Mouse (Mus musculus): ENCODE measurements around the gene Coro2b.

Coro2b gene

GRCm38 (mm10) chr9:62393531-62393930, 143.3 kb downstream of the Coro2b start:
- no peak for ATAC-seq (ENCODE audit: low TSS enrichment)

GRCm38 (mm10) chr9:62389735-62390134, 147.1 kb downstream of the Coro2b start:
- ATAC-seq (ENCODE audit: low TSS enrichment) = no peak

GRCm38 (mm10) chr9:62385727-62386518, 150.9 kb downstream of the Coro2b start:
- no peak for ATAC-seq (ENCODE audit: low TSS enrichment)

- no peak for ATAC-seq (ENCODE audit: low TSS enrichment)
These were observed 151.8 kb downstream of the Coro2b start for GRCm38 (mm10) chr9:62385062-62385461.

GRCm38 (mm10) chr9:62382519-62383084, 154.2 kb downstream of the Coro2b start:
- ATAC-seq (ENCODE audit: low TSS enrichment) = no peak

GRCm38 (mm10) chr9:62381402-62381913, 155.4 kb downstream of the Coro2b start:
- no peak for ATAC-seq (ENCODE audit: low TSS enrichment)

- no peak for ATAC-seq (ENCODE audit: low TSS enrichment)
These were observed 156.5 kb downstream of the Coro2b start for GRCm38 (mm10) chr9:62380351-62380750.

DNA sequence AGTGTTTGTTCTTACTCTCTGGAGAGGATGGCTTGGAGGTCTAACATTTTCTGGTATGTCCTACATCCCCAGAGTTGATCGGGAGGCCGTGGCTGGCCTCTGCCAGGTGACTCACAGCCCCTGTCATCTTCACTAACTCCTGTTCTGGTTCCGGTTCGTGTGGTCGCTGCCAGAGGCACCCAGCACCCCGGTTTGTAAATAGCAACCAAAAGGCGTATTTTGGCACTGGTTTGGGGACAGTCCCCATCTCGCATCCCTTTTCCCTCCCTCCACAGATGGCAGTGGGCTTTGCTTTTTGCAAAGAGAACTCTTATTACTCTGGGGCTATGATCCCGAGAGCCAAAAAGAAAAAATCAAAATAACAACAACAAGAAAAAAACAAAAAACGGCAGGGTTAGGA, 158.9 kb downstream of the Coro2b start:
- ATAC-seq (ENCODE audit: low TSS enrichment) = no peak; the same call in 1 of the 2 replicates

DNA sequence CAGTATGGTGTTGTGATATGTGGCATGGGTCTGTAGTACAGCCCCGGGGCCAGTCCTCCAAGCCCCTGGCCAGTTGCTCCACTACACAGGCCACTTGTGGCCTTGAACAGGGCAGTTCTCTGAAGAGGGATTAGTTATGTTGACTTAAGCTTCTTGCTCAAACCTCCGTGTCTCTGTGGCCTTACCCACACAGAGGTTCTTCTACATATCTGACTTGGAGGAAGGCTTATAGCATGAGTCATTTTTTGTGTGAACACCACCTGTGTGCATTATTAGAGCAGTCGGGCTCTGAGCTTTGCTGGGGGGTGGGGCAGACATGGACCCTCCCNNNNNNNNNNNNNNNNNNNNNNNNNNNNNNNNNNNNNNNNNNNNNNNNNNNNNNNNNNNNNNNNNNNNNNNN, 162.6 kb downstream of the Coro2b start:
- ATAC-seq (ENCODE audit: low TSS enrichment) = no peak

- no peak for ATAC-seq (ENCODE audit: low TSS enrichment)
These were observed 163.4 kb downstream of the Coro2b start for GRCm38 (mm10) chr9:62373222-62374123.

DNA sequence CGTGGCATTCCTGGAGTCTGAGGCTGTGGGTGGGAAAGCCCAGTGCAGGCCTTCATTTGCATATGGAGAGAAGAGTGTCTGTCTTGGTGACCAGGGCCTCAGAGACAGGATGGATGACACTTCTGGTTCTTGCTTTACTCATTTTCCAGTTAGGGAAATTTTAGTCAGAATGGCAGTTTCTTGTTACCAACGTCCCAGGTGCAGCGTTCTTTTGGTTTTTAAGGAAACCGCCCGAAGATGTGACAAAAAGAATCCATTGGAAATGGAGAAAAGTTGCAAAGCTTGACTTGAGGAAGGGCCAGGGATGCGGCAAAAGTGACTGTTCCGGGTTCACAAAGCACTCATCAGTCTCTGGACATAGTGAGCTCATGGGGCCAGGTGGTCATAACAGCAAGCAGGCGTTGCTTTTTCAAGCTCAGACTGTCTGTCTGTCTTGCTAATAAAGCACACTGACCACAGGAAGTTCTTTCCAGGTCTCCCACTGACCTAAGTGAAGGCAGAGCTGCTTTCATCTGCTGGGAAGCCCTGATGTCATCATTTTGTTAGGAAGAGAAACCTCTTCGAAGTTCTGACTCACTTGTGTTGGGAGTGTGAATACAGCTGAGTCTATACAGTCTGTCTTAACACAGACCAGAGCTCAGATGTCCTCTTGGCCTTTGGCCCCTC, 164.2 kb downstream of the Coro2b start:
- ATAC-seq (ENCODE audit: low TSS enrichment) = no peak

DNA sequence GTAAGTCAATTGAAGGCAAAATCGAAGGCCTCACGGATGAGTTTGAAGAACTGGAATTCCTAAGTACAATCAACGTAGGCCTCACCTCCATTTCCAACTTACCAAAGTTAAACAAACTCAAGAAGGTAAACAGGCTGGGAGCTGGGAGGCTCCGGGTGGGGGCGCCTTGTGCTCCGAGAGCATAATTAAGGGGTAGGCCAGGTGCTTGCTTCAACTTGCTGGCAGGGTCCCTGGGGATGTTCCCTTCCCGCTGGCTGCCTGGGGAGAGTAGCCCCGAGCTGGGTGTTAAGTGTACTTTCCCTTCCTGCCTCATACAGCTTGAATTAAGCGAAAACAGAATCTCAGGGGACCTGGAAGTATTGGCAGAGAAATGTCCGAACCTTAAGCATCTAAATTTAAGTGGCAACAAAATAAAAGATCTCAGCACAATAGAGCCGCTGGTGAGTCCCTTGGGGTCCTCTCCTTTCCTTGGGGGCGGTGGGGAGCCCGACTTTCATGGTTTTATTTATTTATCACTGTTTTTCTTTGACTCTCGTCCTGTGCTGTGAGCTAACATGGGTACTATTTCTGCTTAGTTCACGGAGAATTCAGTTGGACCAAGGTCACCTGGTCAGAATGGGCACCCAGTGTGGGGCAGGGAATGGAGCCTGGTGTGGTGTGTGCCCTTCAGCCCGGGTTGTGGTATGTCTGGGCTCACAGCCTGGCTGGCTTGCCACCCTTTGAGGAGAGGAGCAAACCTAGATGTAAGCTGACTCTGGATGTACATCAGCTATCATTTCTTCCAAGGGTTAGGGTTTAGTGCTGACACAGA, 164.9 kb downstream of the Coro2b start:
- no peak for ATAC-seq (ENCODE audit: low TSS enrichment)

GRCm38 (mm10) chr9:62370648-62371280, 166.1 kb downstream of the Coro2b start:
- no peak for ATAC-seq (ENCODE audit: low TSS enrichment)

- no peak for ATAC-seq (ENCODE audit: low TSS enrichment)
These were observed 166.7 kb downstream of the Coro2b start for GRCm38 (mm10) chr9:62370186-62370585.
